Mouse (Mus musculus) fibroblast of lung, adult 2 months (primary cell): ENCODE data around the gene Asz1.

Experiments used
- DNase-seq: peaks from one replicate; pipeline ENCODE4 v3.0.0-alpha.2; 2011; ENCODE audit warnings: low read depth

The Asz1 gene

DNA sequence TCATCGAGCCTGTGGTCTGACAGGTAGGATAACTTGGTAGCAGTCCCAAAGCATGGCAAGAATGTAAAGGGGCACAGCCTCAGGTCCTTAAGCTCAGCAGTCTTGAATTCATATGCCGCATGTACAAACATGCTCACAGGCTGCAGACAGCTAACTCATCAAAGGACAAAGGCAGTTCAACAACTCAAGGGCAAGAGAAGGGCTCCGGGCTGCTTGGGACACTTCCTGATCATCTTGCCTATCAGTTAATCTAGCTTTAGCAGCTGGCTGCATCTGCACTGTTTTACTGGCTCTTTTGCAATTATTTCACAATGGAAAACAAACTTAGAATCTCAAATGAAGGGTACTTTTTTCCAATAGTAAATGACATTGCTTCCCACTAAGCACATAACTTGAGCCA, 101.5 kb downstream of the Asz1 start:
- DNase-seq = no peak

DNA sequence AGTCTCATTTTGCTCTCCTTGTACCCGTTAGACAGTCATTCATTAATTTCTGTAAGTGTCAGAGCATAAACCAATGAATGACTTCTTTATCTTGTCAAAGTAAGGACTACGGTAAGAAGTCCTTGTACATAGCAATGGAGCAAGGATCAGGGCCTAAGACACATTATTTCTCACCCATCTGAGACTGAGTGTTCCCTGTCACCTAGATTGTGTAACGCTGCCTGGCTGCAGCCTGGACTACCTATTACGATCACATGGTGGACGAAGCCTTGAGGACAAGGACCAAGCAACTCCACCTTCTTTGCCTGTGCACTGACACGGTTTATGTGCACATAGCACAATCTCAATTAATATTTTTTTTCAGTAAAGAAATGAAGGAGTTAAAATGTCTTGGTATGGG, 106.8 kb downstream of the Asz1 start:
- DNase-seq = no peak
